Mouse (Mus musculus): Measurements from ENCODE around the gene Pfas.
"Not testable (repeated sequence)": the region's sequence is repeated elsewhere in the genome, so short reads cannot be mapped to it uniquely, and the experiment has no call there.

Pfas gene

GRCm38 (mm10) chr11:69015644-69016441 lies 7.6 kb upstream of the Pfas start, which contains the start of gene Ctc1:
Ctc1 (plus strand) TSS chr11:69015911.
- peak; percentile 90 to 93 for DNase-seq (ENCODE audit: low spot score in 2 of 2)

- peak; percentile 87 to 89 for DNase-seq (ENCODE audit: low spot score in 2 of 2)
Measured at GRCm38 (mm10) chr11:69012071-69012601, 3.9 kb upstream of the Pfas start.

DNA sequence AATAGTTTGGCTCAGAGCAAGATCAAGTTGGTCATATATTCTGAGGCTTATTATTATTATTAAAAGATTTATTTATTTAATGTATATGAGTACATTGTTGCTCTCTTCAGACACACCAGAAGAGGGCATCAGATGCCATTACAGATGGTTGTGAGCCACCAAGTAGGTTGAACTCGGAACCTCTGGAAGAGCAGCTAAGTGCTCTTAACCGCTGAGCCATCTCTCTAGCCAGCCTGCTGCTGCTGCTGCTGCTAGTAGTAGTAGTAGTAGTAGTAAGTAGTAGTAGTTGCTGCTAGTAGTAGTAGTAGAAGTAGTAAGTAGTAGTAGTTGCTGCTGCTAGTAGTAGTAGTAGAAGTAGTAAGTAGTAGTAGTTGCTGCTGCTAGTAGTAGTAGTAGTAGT lies 3.2 kb upstream of the Pfas start:
- not testable (repeated sequence) for DNase-seq (ENCODE audit: low spot score in 2 of 2)

GRCm38 (mm10) chr11:69010400-69011323 lies 2.4 kb upstream of the Pfas start:
- no peak for DNase-seq (ENCODE audit: low spot score in 2 of 2)

GRCm38 (mm10) chr11:69009508-69009907 lies 1.2 kb upstream of the Pfas start:
- no peak for DNase-seq (ENCODE audit: low spot score in 2 of 2)

GRCm38 (mm10) chr11:69006575-69006974 lies 1.7 kb downstream of the Pfas start:
- DNase-seq (ENCODE audit: low spot score in 2 of 2) = not testable (repeated sequence)

DNA sequence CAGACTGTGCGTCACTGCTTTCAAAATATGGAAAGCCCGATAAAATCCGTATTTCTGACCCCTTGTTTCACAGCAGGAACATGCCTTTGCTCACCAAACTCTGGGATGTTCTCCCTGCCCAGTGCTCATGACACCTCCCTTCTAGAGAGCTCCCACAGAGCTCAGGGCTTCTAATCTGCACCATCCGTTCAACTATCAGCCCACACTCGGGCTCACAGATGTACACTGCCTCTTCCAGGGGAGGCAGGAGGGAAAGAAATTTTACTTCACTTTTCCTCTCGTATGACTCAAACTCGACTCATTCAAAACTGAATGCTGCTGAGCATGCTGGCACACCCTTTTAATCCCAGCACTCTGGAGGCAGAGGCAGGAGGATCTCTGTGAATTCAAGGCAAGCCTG lies 3.1 kb downstream of the Pfas start:
- no peak for DNase-seq (ENCODE audit: low spot score in 2 of 2)

GRCm38 (mm10) chr11:69003592-69003991 lies 4.7 kb downstream of the Pfas start:
- DNase-seq (ENCODE audit: low spot score in 2 of 2) = no peak

- not testable (repeated sequence) for DNase-seq (ENCODE audit: low spot score in 2 of 2)
Measured at GRCm38 (mm10) chr11:69002782-69003181, 5.5 kb downstream of the Pfas start.

- DNase-seq (ENCODE audit: low spot score in 2 of 2) = no peak
Measured at GRCm38 (mm10) chr11:68997080-68997479, 11.2 kb downstream of the Pfas start.

DNA sequence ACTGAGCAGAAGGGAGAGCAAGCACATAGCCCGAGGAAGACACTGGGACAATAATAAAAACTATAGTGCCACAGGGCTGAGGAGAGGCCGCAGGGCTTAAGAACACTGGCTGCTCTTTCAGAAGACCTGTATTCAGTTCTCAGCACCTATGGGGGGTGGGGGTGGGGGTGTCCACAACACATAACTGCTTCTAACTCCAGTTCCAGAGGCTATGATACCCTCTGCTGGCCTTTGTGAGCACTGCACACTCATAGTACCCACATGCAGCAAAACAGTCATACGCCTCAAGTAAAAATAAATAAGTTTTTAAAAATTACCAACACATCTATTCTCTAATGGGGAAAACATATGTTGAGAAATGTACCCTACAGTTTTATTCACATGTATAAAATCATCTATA lies 13.9 kb downstream of the Pfas start:
- no peak for DNase-seq (ENCODE audit: low spot score in 2 of 2)

DNA sequence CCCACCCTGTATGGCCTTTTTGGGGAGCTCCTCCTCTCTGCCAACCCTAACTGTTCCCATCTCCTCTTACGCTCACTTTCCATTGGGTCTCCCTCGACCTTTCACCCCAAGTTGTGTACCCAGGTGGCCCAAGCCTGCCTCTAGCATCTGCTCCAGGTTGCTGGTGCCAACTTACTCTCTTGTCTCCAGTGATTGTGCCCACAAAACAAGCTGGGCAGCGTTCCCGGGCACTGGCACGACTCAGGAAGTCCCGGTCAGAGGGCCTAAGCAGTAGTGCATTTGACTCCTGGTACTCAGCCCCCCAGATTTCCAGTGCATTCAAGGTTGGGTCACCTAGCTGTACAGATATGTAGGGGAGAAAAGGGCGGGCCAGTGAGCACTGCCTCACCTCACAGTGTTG lies 15.1 kb downstream of the Pfas start:
- DNase-seq (ENCODE audit: low spot score in 2 of 2) = no peak

- DNase-seq (ENCODE audit: low spot score in 2 of 2) = no peak
Measured at GRCm38 (mm10) chr11:68988341-68988740, 19.9 kb downstream of the Pfas start.

DNA sequence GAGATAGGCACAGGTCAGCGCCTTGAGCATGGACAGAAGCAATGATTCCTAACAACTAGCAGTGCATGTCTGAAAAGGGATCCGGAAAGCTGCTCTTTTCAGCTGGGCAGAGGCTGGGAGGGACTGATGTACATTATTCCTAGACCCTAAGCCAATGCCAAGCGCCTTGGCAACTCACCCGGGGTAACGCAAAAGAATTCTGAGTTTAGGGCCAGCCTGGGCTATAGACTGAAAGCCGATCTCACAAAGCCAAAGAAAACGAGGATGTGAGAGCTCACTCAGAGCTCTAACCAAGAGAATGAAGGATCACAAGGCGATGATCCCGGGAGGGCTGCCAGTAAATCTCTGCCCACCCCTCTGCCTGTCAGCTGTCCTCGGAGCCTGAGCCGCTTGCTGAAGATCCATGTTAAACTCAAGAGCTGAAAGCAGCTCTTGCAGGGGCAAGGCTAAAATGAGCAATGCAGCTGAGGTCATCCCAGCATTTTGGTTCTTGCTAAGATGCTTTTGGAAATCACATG lies 20.8 kb downstream of the Pfas start:
- no peak for DNase-seq (ENCODE audit: low spot score in 2 of 2)

- peak; percentile 61 to 85 for DNase-seq (ENCODE audit: low spot score in 2 of 2)
Measured at GRCm38 (mm10) chr11:68982639-68983369, 25.5 kb downstream of the Pfas start.

DNA sequence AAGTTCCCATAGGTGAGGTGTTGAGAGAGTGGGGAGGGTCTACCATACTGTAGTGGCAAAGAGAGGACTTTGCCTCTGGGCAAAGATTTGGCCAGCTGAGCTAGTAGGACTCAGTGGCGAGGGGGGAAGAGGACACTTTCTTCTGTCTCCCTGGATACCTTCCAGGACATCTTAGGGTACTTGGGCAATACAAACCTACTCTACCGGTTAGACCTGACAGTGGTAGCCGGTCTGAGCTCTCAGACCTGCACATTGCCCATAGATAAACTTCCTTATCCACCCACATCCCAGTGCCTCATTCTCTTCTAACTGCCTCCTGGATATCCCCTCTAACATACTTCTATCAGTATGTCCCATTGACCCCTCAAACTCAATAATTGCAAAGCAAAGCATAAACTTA lies 27.3 kb downstream of the Pfas start:
- DNase-seq (ENCODE audit: low spot score in 2 of 2) = no peak

GRCm38 (mm10) chr11:68979320-68979733 lies 28.9 kb downstream of the Pfas start:
- no peak for DNase-seq (ENCODE audit: low spot score in 2 of 2)

GRCm38 (mm10) chr11:68975601-68976000 lies 32.7 kb downstream of the Pfas start:
- DNase-seq (ENCODE audit: low spot score in 2 of 2) = no peak

GRCm38 (mm10) chr11:68975085-68975484 lies 33.2 kb downstream of the Pfas start, which contains the start of gene Rangrf:
Rangrf (minus strand) TSS chr11:68975185.
- DNase-seq (ENCODE audit: low spot score in 2 of 2) = no peak

DNA sequence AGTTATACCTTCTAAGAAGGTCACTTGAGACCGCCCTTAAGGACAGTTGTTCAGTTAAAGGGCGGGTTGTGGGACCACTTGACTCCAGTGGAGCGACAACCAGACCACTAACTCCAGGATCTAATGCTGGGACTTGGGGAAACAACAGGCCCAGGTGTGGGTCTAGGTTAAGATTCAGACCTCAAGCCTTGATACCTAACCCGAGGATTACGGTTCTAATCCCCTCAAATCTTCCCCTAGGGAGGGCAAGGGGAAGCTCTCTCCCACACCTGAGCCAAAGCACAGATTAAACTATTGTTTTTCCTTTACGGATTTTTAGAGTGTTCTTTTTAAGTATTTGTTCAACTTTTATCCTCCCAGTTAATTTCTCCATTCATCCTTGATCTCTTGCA lies 34.2 kb downstream of the Pfas start:
- no peak for DNase-seq (ENCODE audit: low spot score in 2 of 2)

All from spleen, postnatal 4 days (tissue).